9 mouse cellular contexts compared by ENCODE assay signal in the genomic region with DNA sequence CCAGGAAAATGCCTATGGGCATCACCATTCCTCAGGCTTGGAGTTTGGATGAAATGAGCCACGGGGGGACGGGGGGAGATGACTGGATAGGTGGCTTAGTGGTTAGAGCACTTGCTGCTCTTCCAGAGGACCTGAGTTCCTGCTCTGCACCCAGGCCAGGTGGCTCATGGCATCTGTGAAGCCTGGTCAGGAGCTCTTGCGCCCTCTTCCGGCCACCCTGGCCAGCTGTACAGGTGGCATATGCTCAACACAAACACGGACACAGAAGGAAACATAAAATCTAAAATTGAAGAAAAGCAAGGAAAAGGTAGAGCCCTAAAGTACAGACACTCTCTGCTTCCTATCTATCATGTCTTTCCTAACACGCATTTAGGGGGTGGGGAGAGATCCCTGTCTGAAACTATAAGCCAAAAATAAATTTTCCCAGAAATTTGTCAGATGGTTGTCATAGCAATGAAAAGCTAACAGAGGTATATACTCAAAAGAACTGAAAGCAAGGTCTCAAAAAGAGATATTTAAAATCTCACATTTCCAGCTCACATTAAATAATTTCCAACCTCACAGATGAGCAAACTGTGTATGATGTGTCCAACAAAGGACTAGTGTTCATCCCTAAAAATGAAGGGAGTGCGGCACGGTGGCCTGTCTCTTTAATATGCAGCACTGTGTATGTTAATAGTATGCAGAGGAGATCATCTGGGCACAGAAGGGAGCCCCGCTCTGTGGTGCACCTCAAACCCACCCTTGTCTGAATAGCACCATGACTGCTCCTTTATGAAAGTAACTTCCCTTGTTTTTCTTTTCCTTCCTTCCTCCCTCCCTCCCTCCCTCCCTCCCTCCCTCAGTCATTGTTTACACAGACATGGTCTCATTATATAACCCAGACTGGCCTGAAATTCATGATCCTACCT.
DNase-seq lines count a peak whose midpoint lies in the region; ATAC-seq and TF ChIP-seq lines count a peak whose summit lies in the region.
"Had no signal": no experiment of that assay in that cellular context is flagged by ENCODE, and none has a peak within 500 bp of the region (broad histone marks: within the 10 kb centered on the region; RNA-seq: fewer than 3 reads in every experiment).

No protein-coding gene starts in this region.

- peak; percentile 64 for TF ChIP-seq CTCF in layer of hippocampus, adult 2 months (conservative IDR thresholded peaks at IDR 0.05)

- peak overlapping the region; percentile 86 for H3K27ac ChIP-seq in layer of hippocampus, adult 2 months

- ATAC-seq in CD4-positive, CD25-positive, alpha-beta regulatory T cell, adult 4 months = no peak
- ATAC-seq in megakaryocyte, adult 5-6 weeks (ENCODE audit: poor library complexity, severe bottlenecking) = peak; percentile 67; the same call in 1 of the 2 replicates

- H3K4me3 ChIP-seq in layer of hippocampus, adult 2 months = no peak overlapping the region

- peak; percentile 56 for DNase-seq in CD4-positive, CD25-positive, alpha-beta regulatory T cell, adult 2 months (ENCODE audit: low read depth, low spot score)
- DNase-seq in layer of hippocampus, adult 2 months (ENCODE audit: low spot score in 2 of 2) = peak in 1 of 2 experiments; percentile 37
- DNase-seq in layer of hippocampus, adult 8-10 months (ENCODE audit: low spot score in 2 of 2) = no peak
- peak; percentile 45 for DNase-seq in T-cell, adult 2 months (ENCODE audit: low spot score)
- DNase-seq in gastrocnemius, postnatal 10 days = no peak
- no peak for DNase-seq in retina, embryonic 14.5 days (ENCODE audit: low spot score)
- DNase-seq: layer of hippocampus, adult 9-11 months had no signal

Comparison
In these comparisons a context has a peak if more than half of its experiments do, and no peak if none do; other contexts are left out.
1. DNase-seq: peak in CD4-positive, CD25-positive, alpha-beta regulatory T cell, adult 2 months (single experiment) and T-cell, adult 2 months (single experiment); none in layer of hippocampus, adult 8-10 months (0 of 2), gastrocnemius, postnatal 10 days (single experiment) and retina, embryonic 14.5 days (single experiment).